Mouse (Mus musculus) skeletal muscle tissue, adult 2 months (tissue): ENCODE results near the gene Mlip.
"Not testable (repeated sequence)": the region's sequence is repeated elsewhere in the genome, so short reads cannot be mapped to it uniquely, and the experiment has no call there.

Experiments
- DNase-seq: peaks from one replicate; pipeline ENCODE4 v3.0.0-alpha.2; 2012; ENCODE audit warnings: low read depth, low spot score

Gene Mlip

GRCm38 (mm10) chr9:77198250-77198649 is 154.5 kb downstream of the Mlip start:
- no peak for DNase-seq

- no peak for DNase-seq
Measured at GRCm38 (mm10) chr9:77179486-77179885, 173.3 kb downstream of the Mlip start.

GRCm38 (mm10) chr9:77175870-77176269 is 176.9 kb downstream of the Mlip start:
- no peak for DNase-seq

GRCm38 (mm10) chr9:77172044-77172443 is 180.7 kb downstream of the Mlip start:
- no peak for DNase-seq

- DNase-seq = no peak
Measured at GRCm38 (mm10) chr9:77165877-77166276, 186.9 kb downstream of the Mlip start.

- DNase-seq = no peak
Measured at GRCm38 (mm10) chr9:77161764-77162163, 191.0 kb downstream of the Mlip start.

- no peak for DNase-seq
Measured at GRCm38 (mm10) chr9:77160277-77160926, 192.4 kb downstream of the Mlip start.

GRCm38 (mm10) chr9:77148518-77149257 is 204.1 kb downstream of the Mlip start:
- no peak for DNase-seq

GRCm38 (mm10) chr9:77119735-77120134 is 233.0 kb downstream of the Mlip start:
- DNase-seq = no peak

- DNase-seq = no peak
Measured at GRCm38 (mm10) chr9:77096886-77097285, 255.9 kb downstream of the Mlip start.

- DNase-seq = not testable (repeated sequence)
Measured at GRCm38 (mm10) chr9:77083221-77083620, 269.5 kb downstream of the Mlip start.

- no peak for DNase-seq
Measured at GRCm38 (mm10) chr9:77071676-77072075, 281.1 kb downstream of the Mlip start.

GRCm38 (mm10) chr9:77056611-77057010 is 296.2 kb downstream of the Mlip start:
- DNase-seq = no peak

GRCm38 (mm10) chr9:77054426-77055193 is 298.2 kb downstream of the Mlip start:
- DNase-seq = no peak
